Mouse (Mus musculus) small intestine, adult 2 months (tissue): Measurements from ENCODE around the gene Tff1.

Source experiments
- CTCF ChIP-seq: fragments of 200-500 bp; IDR thresholded peaks from 2 replicates; pipeline ENCODE4 v1.5.1; 2012; ENCODE audit warnings: low read depth, mild to moderate bottlenecking, control low read depth, inconsistent platforms, low read length, moderate library complexity, mixed read lengths; ENCODE audit not compliant: insufficient replicate concordance, insufficient read length; ENCODE audit errors: extremely low read depth
- POLR2A ChIP-seq: fragments of 200-500 bp; IDR thresholded peaks from 2 replicates; pipeline ENCODE4 v1.6.1; 2012; ENCODE audit warnings: low read depth, mild to moderate bottlenecking, control low read depth, inconsistent platforms, low read length, moderate library complexity

- TF ChIP-seq CTCF, result no peak
- TF ChIP-seq POLR2A, result no peak
Observed at GRCm38 (mm10) chr17:31125548-31126266, 39.4 kb downstream of the Tff1 start.
